Mouse (Mus musculus) myocyte (in vitro differentiated cells): ENCODE measurements around the gene Smad1. TPM values are rescaled to one million over a fixed set of nuclear protein-coding genes. Genes with fewer than 3 reads are reported as not detected.

Experiments used
- H3K27me3 ChIP-seq: one replicate; pipeline ENCODE4 v1.6.1; 2011; ENCODE audit not compliant: control insufficient read depth, insufficient read depth, insufficient read length
- H3K36me3 ChIP-seq: one replicate; pipeline ENCODE4 v1.6.1; 2011; ENCODE audit not compliant: control insufficient read depth, insufficient read depth
- H3K4me2 ChIP-seq: one replicate; pipeline ENCODE4 v1.6.1; 2011; ENCODE audit warnings: low read depth, control low read depth
- H3K4me3 ChIP-seq: one replicate; pipeline ENCODE4 v1.5.1; 2011; ENCODE audit warnings: mild to moderate bottlenecking, control low read depth, moderate library complexity
- H3K79me2 ChIP-seq: one replicate; pipeline ENCODE4 v1.6.1; 2011; ENCODE audit not compliant: control insufficient read depth, insufficient read depth
- H3ac ChIP-seq: one replicate; pipeline ENCODE4 v1.6.1; 2011; ENCODE audit not compliant: control insufficient read depth, insufficient read length
- CEBPB ChIP-seq: IDR thresholded peaks from 2 replicates; pipeline ENCODE4 v1.6.1; 2011; ENCODE audit warnings: mild to moderate bottlenecking, moderate library complexity; ENCODE audit not compliant: poor library complexity, insufficient read depth, severe bottlenecking
- E2F4 ChIP-seq: IDR thresholded peaks from one replicate; pipeline ENCODE4 v1.6.1; 2011; ENCODE audit warnings: mild to moderate bottlenecking, control low read depth, moderate library complexity; ENCODE audit not compliant: insufficient read depth
- MAX ChIP-seq: IDR thresholded peaks from one replicate; pipeline ENCODE4 v1.6.1; 2011; ENCODE audit warnings: low read depth, mild to moderate bottlenecking, control low read depth
- MYOD1 ChIP-seq, 3 experiments: IDR thresholded peaks; one replicate each; pipeline ENCODE4 v1.6.1; 2011; ENCODE audit warnings: control low read depth in 2 of 3, low read depth in 2 of 3, mild to moderate bottlenecking in 2 of 3, moderate library complexity in 1 of 3; ENCODE audit not compliant: insufficient read length in 2 of 3, control insufficient read depth in 1 of 3
- MYOG ChIP-seq, 3 experiments: IDR thresholded peaks; one replicate each; pipeline ENCODE4 v1.6.1; 2011; ENCODE audit warnings: control low read depth in 2 of 3, low read depth in 2 of 3, mild to moderate bottlenecking in 2 of 3; ENCODE audit not compliant: insufficient read length in 2 of 3, control insufficient read depth in 1 of 3, insufficient read depth in 1 of 3
- POLR2A ChIP-seq: IDR thresholded peaks from one replicate; pipeline ENCODE4 v1.6.1; 2011; ENCODE audit warnings: low read depth, mild to moderate bottlenecking, control low read depth, moderate library complexity; ENCODE audit not compliant: insufficient read length
- POLR2AphosphoS2 ChIP-seq: IDR thresholded peaks from one replicate; pipeline ENCODE4 v1.6.1; 2011; ENCODE audit warnings: low read depth, control low read depth; ENCODE audit not compliant: insufficient read length
- REST ChIP-seq: IDR thresholded peaks from one replicate; pipeline ENCODE4 v1.6.1; 2011; ENCODE audit warnings: mild to moderate bottlenecking, control low read depth, moderate library complexity; ENCODE audit not compliant: insufficient read depth, insufficient read length
- SRF ChIP-seq: IDR thresholded peaks from one replicate; pipeline ENCODE4 v1.6.1; 2011; ENCODE audit warnings: low read depth; ENCODE audit not compliant: control insufficient read depth, insufficient read length
- TCF12 ChIP-seq: IDR thresholded peaks from one replicate; pipeline ENCODE4 v1.6.1; 2011; ENCODE audit warnings: mild to moderate bottlenecking, control low read depth; ENCODE audit not compliant: poor library complexity, insufficient read depth, severe bottlenecking
- TCF3 ChIP-seq: IDR thresholded peaks from one replicate; pipeline ENCODE4 v1.6.1; 2011; ENCODE audit warnings: low read depth, control low read depth; ENCODE audit not compliant: insufficient read length
- USF1 ChIP-seq: IDR thresholded peaks from one replicate; pipeline ENCODE4 v1.6.1; 2011; ENCODE audit warnings: low read depth, mild to moderate bottlenecking, control low read depth, moderate library complexity
- polyA plus RNA-seq: library from polyadenylated mRNA; unstranded; fragments of >200 nt; fragmentation: generic; extraction: Trizol; gene quantifications from one replicate; pipeline ENCODE4 v1.2.1, GENCODE M21; 2012; ENCODE audit warnings: missing spikeins

Gene Smad1
- polyA plus RNA-seq, 1 experiment: 9.5 TPM

- TF ChIP-seq E2F4 (no peak), USF1 (no peak), CEBPB (no peak), REST (no peak), POLR2A (no peak), TCF3 (no peak), SRF (no peak), TCF12 (no peak), MAX (no peak), MYOG (IDR thresholded peaks at IDR 0.05; ENCODE audit: control insufficient read depth in 1 of 3, insufficient read depth in 1 of 3, insufficient read length in 2 of 3, low read depth in 2 of 3) (no peak)
- no peak overlapping the region for H3K4me2 ChIP-seq
- H3K4me3 ChIP-seq: no peak overlapping the region
- H3K27me3 ChIP-seq: no peaks in the 10 kb centered on the region
- H3ac ChIP-seq: no peak overlapping the region
- no peaks in the 10 kb centered on the region for H3K79me2 ChIP-seq
- H3K36me3 ChIP-seq: peaks cover 16% of the 10 kb centered on the region
Observed at GRCm38 (mm10) chr8:79341236-79341635, 58.1 kb downstream of the Smad1 start.

GRCm38 (mm10) chr8:79339555-79339954 lies 59.8 kb downstream of the Smad1 start:
- Histone ChIP-seq H3K79me2 (no peaks in the 10 kb centered on the region), H3K4me3 (no peak overlapping the region), H3K4me2 (no peak overlapping the region), H3ac (no peak overlapping the region), H3K36me3 (peaks cover 8% of the 10 kb centered on the region), H3K27me3 (no peaks in the 10 kb centered on the region)
- no peak for TF ChIP-seq USF1

- Histone ChIP-seq H3K27me3 (no peaks in the 10 kb centered on the region), H3K79me2 (no peaks in the 10 kb centered on the region), H3ac (no peak overlapping the region), H3K36me3 (peaks cover 8% of the 10 kb centered on the region), H3K4me3 (no peak overlapping the region), H3K4me2 (no peak overlapping the region)
- TF ChIP-seq POLR2A: no peak
- no peak for TF ChIP-seq TCF3
- TF ChIP-seq E2F4: no peak
Observed at GRCm38 (mm10) chr8:79338619-79339018, 60.7 kb downstream of the Smad1 start.

- Histone ChIP-seq H3K36me3 (no peaks in the 10 kb centered on the region), H3ac (no peak overlapping the region), H3K4me2 (no peak overlapping the region), H3K79me2 (no peaks in the 10 kb centered on the region), H3K4me3 (no peak overlapping the region), H3K27me3 (no peaks in the 10 kb centered on the region)
- TF ChIP-seq MAX (no peak), TCF12 (no peak), CEBPB (no peak), POLR2AphosphoS2 (no peak), MYOD1 (IDR thresholded peaks at IDR 0.05; ENCODE audit: control insufficient read depth in 1 of 3, insufficient read length in 2 of 3, low read depth in 2 of 3) (no peak), USF1 (no peak), SRF (no peak), REST (no peak), MYOG (IDR thresholded peaks at IDR 0.05; ENCODE audit: control insufficient read depth in 1 of 3, insufficient read depth in 1 of 3, insufficient read length in 2 of 3, low read depth in 2 of 3) (no peak), TCF3 (no peak), E2F4 (no peak), POLR2A (no peak)
Observed at GRCm38 (mm10) chr8:79332109-79332900, 67.0 kb downstream of the Smad1 start.

- Histone ChIP-seq H3K79me2 (no peaks in the 10 kb centered on the region), H3K4me3 (no peak overlapping the region), H3ac (no peak overlapping the region), H3K27me3 (no peaks in the 10 kb centered on the region), H3K36me3 (no peaks in the 10 kb centered on the region), H3K4me2 (no peak overlapping the region)
- no peak for TF ChIP-seq CEBPB
- TF ChIP-seq MYOD1 (IDR thresholded peaks at IDR 0.05; ENCODE audit: control insufficient read depth in 1 of 3, insufficient read length in 2 of 3, low read depth in 2 of 3): no peak
Observed at GRCm38 (mm10) chr8:79331571-79331970, 67.7 kb downstream of the Smad1 start.

DNA sequence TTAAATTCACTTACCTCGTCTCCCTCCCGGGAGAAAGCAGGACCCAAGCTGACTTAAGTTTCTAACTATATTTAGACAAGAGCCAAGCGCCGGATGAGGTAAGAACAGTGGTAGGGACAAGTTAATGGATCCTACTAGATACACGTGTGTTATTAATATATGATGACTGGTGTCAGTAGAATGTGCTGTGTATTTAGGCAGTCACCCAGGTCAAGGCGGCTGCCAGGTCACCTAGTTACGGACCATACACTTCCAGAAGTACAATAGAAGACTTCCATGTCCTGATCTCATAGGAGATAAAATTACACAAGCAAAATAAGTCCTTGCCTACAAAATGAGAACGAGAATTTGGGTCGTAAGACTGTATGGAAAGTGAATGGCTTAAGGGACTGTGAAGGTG lies 68.3 kb downstream of the Smad1 start:
- TF ChIP-seq MYOG (IDR thresholded peaks at IDR 0.05; ENCODE audit: control insufficient read depth in 1 of 3, insufficient read depth in 1 of 3, insufficient read length in 2 of 3, low read depth in 2 of 3) (no peak), E2F4 (no peak), SRF (no peak), POLR2A (no peak), POLR2AphosphoS2 (no peak), USF1 (no peak), TCF12 (no peak), MAX (no peak), CEBPB (no peak), REST (no peak), MYOD1 (IDR thresholded peaks at IDR 0.05; ENCODE audit: control insufficient read depth in 1 of 3, insufficient read length in 2 of 3, low read depth in 2 of 3) (no peak)
- Histone ChIP-seq H3K79me2 (no peaks in the 10 kb centered on the region), H3K4me3 (no peak overlapping the region), H3K4me2 (no peak overlapping the region), H3K36me3 (no peaks in the 10 kb centered on the region), H3K27me3 (no peaks in the 10 kb centered on the region), H3ac (no peak overlapping the region)
